ENCODE assay signal across 8 mouse cellular contexts in the genomic region with DNA sequence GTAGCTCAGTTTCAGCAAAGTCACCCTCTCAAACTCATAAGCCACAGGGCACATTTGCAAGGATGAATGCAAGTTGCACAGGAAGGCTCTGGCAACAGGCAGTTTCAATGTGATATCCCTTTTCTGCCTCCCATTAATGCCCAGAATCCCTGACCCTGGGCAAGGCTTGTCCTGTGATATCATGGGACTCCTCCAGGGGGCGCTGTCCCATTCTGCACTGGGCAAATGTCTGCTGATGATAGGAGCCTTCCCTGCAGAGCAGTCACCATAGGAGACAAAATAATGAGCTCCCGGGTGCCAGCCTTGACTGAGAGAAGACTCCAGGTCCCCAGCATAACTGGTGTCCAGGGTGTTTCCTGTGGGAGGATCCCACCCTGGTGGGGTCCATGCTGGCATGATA. TPM values are rescaled to one million over a fixed set of nuclear protein-coding genes. Genes with fewer than 3 reads are reported as not detected.
DNase-seq lines count a peak whose midpoint lies in the region; ATAC-seq and TF ChIP-seq lines count a peak whose summit lies in the region.

No protein-coding gene starts in this region.

- no peaks in the 10 kb centered on the region for H3K79me2 ChIP-seq in liver, adult 2 months (ENCODE audit: control insufficient read depth, insufficient read depth, low read length)

- 12% methylated on average over 2 of the region's 2 CpGs for WGBS in forebrain, embryonic 10.5 days
- WGBS in forebrain, embryonic 13.5 days, result 21% methylated on average over 2 of the region's 2 CpGs
- WGBS in liver, adult 2 months, result 35% methylated on average over 2 of the region's 2 CpGs
- 13% methylated on average over 2 of the region's 2 CpGs for WGBS in liver, embryonic 12.5 days (ENCODE audit: insufficient replicate concordance)
- 18% methylated on average over 2 of the region's 2 CpGs for WGBS in neural tube, embryonic 11.5 days

- no peak overlapping the region for H3K4me3 ChIP-seq in forebrain, embryonic 10.5 days
- H3K4me3 ChIP-seq in forebrain, embryonic 13.5 days, result no peak overlapping the region
- H3K4me3 ChIP-seq in liver, adult 2 months (ENCODE audit: insufficient read depth, low read depth, low read length), result no peak overlapping the region
- no peak overlapping the region for H3K4me3 ChIP-seq in liver, embryonic 12.5 days
- no peak overlapping the region for H3K4me3 ChIP-seq in neural tube, embryonic 11.5 days (ENCODE audit: low read depth, low read length)

- peaks cover 62% of the 10 kb centered on the region for H3K27me3 ChIP-seq in forebrain, embryonic 10.5 days (ENCODE audit: poor library complexity, severe bottlenecking)
- H3K27me3 ChIP-seq in forebrain, embryonic 13.5 days, result peaks cover 44% of the 10 kb centered on the region
- peaks cover 9% of the 10 kb centered on the region for H3K27me3 ChIP-seq in liver, adult 2 months (ENCODE audit: control insufficient read depth, insufficient read depth, low read length)
- H3K27me3 ChIP-seq in liver, embryonic 12.5 days (replicated peaks), result peaks cover 39% of the 10 kb centered on the region
- H3K27me3 ChIP-seq in neural tube, embryonic 11.5 days (ENCODE audit: control insufficient read depth, insufficient read depth, low read length), result peaks cover 26% of the 10 kb centered on the region

- H3K27ac ChIP-seq in forebrain, embryonic 10.5 days, result no peak overlapping the region
- no peak overlapping the region for H3K27ac ChIP-seq in forebrain, embryonic 13.5 days
- no peak overlapping the region for H3K27ac ChIP-seq in liver, adult 2 months (replicated peaks; ENCODE audit: insufficient read depth, low read depth, low read length)
- no peak overlapping the region for H3K27ac ChIP-seq in liver, embryonic 12.5 days
- no peak overlapping the region for H3K27ac ChIP-seq in neural tube, embryonic 11.5 days (ENCODE audit: low read depth, low read length)

- ATAC-seq in forebrain, embryonic 13.5 days, result no peak
- no peak for ATAC-seq in liver, embryonic 12.5 days
- no peak for ATAC-seq in neural tube, embryonic 11.5 days (ENCODE audit: insufficient read depth, low FRiP score, low TSS enrichment)

- H3K9ac ChIP-seq in forebrain, embryonic 13.5 days, result no peak overlapping the region
- H3K9ac ChIP-seq in liver, adult 2 months (ENCODE audit: low read depth, low read length), result no peak overlapping the region
- H3K9ac ChIP-seq in liver, embryonic 12.5 days, result no peak overlapping the region
- H3K9ac ChIP-seq in neural tube, embryonic 11.5 days (ENCODE audit: low read length), result no peak overlapping the region

- no peak for TF ChIP-seq POLR2A in liver, adult 2 months (IDR thresholded peaks at IDR 0.05; ENCODE audit: extremely low read depth, insufficient read depth, low read length)

- no peaks in the 10 kb centered on the region for H3K9me3 ChIP-seq in forebrain, embryonic 10.5 days
- no peaks in the 10 kb centered on the region for H3K9me3 ChIP-seq in forebrain, embryonic 13.5 days (replicated peaks)
- no peaks in the 10 kb centered on the region for H3K9me3 ChIP-seq in liver, embryonic 12.5 days (replicated peaks)
- H3K9me3 ChIP-seq in neural tube, embryonic 11.5 days (ENCODE audit: control insufficient read depth, low read length), result no peaks in the 10 kb centered on the region

- peak; percentile 45 for DNase-seq in forebrain, embryonic 10.5 days (ENCODE audit: extremely low spot score, low spot score)
- peak; percentile 14 for DNase-seq in liver, adult 2 months (ENCODE audit: extremely low read depth, low read depth, low spot score)
- DNase-seq in adrenal gland, adult 2 months, result peak; percentile 44
- DNase-seq in induced T-regulatory cell, adult 2 months (ENCODE audit: low read depth), result peak; percentile 37
- DNase-seq in neural tube, embryonic 11.5 days (ENCODE audit: low spot score), result peak; percentile 44
- DNase-seq in right cerebral cortex, adult 18-20 months, result no peak

- peaks cover 40% of the 10 kb centered on the region for H3K4me1 ChIP-seq in forebrain, embryonic 10.5 days
- H3K4me1 ChIP-seq in forebrain, embryonic 13.5 days, result peaks cover 17% of the 10 kb centered on the region
- peaks cover 2% of the 10 kb centered on the region; the same call in 1 of the 2 replicates for H3K4me1 ChIP-seq in liver, adult 2 months (ENCODE audit: control insufficient read depth, insufficient read depth, low read length)
- H3K4me1 ChIP-seq in liver, embryonic 12.5 days, result peaks cover 43% of the 10 kb centered on the region
- H3K4me1 ChIP-seq in neural tube, embryonic 11.5 days (ENCODE audit: control insufficient read depth, insufficient read depth, low read length), result 0 out of 2 replicates have a peak, but pooled peaks cover 4% of the 10 kb centered on the region

- H3K36me3 ChIP-seq in forebrain, embryonic 10.5 days (replicated peaks), result no peaks in the 10 kb centered on the region
- no peaks in the 10 kb centered on the region for H3K36me3 ChIP-seq in forebrain, embryonic 13.5 days (ENCODE audit: poor library complexity, severe bottlenecking)
- H3K36me3 ChIP-seq in liver, adult 2 months (ENCODE audit: control insufficient read depth, insufficient read depth, low read length), result no peaks in the 10 kb centered on the region
- no peaks in the 10 kb centered on the region for H3K36me3 ChIP-seq in liver, embryonic 12.5 days
- H3K36me3 ChIP-seq in neural tube, embryonic 11.5 days (ENCODE audit: control insufficient read depth, insufficient read depth, low read length), result no peaks in the 10 kb centered on the region

- H3K4me2 ChIP-seq in forebrain, embryonic 13.5 days, result no peak overlapping the region
- H3K4me2 ChIP-seq in liver, embryonic 12.5 days, result no peak overlapping the region
- no peak overlapping the region for H3K4me2 ChIP-seq in neural tube, embryonic 11.5 days (ENCODE audit: low read depth)

- TF ChIP-seq CTCF in liver, adult 2 months (IDR thresholded peaks at IDR 0.05; ENCODE audit: low read depth, low read length), result peak; percentile 81

RNA-seq across cellular contexts. Expression of a gene that starts 28.1 kb away (rescaled TPM):
- polyA plus RNA-seq in forebrain, embryonic 10.5 days (2016; fragmentation: Nextera tagmentation; extraction: Ambion mirVana), result 9.3 and 10.4 TPM in 2 replicates
- 7.6 and 7.7 TPM in 2 replicates for polyA plus RNA-seq in forebrain, embryonic 13.5 days (2015; fragmentation: Nextera tagmentation; extraction: Ambion mirVana)
- total RNA-seq in liver, adult 2 months (2014; rRNA removed), result 1.7 and 3.4 TPM in 2 replicates
- polyA plus RNA-seq in liver, adult 2 months (2012; rRNA removed), result 5.3 and 5.9 TPM in 2 replicates
- polyA plus RNA-seq in liver, embryonic 12.5 days (2016; fragmentation: Nextera tagmentation; extraction: Ambion mirVana), result 4.5 and 4.9 TPM in 2 replicates
- total RNA-seq in adrenal gland, adult 2 months (2021), result 1 to 10 TPM in 1 of 2 experiments, under 1 TPM in 1; 0.92 to 1.9 TPM
- polyA plus RNA-seq in adrenal gland, adult 2 months (2012; rRNA removed), result 1.3 and 2.1 TPM in 2 replicates
- 6.7 and 7.8 TPM in 2 replicates for polyA plus RNA-seq in neural tube, embryonic 11.5 days (2014; fragmentation: Nextera tagmentation; extraction: Ambion mirVana)

RNA-seq across cellular contexts. Expression of a gene that starts 42.3 kb away (rescaled TPM):
- polyA plus RNA-seq in forebrain, embryonic 10.5 days (2016; fragmentation: Nextera tagmentation; extraction: Ambion mirVana), result 0.59 and 0.93 TPM in 2 replicates
- polyA plus RNA-seq in forebrain, embryonic 13.5 days (2015; fragmentation: Nextera tagmentation; extraction: Ambion mirVana), result 0.19 TPM in 2 replicates
- 0.92 and 0.94 TPM in 2 replicates for total RNA-seq in liver, adult 2 months (2014; rRNA removed)
- 1.4 and 1.9 TPM in 2 replicates for polyA plus RNA-seq in liver, adult 2 months (2012; rRNA removed)
- 2.4 and 2.9 TPM in 2 replicates for polyA plus RNA-seq in liver, embryonic 12.5 days (2016; fragmentation: Nextera tagmentation; extraction: Ambion mirVana)
- 1 to 10 TPM; 1.7 to 3.0 TPM for total RNA-seq in adrenal gland, adult 2 months (2021)
- 3.5 and 4.0 TPM in 2 replicates for polyA plus RNA-seq in adrenal gland, adult 2 months (2012; rRNA removed)
- polyA plus RNA-seq in neural tube, embryonic 11.5 days (2014; fragmentation: Nextera tagmentation; extraction: Ambion mirVana), result 0.12 and 0.43 TPM in 2 replicates
